Mouse (Mus musculus): ENCODE measurements at regions not wholly inside any gene's neighbourhood (a gene's known extent, or its start where the extent isn't known, plus 50 kb on each side); places are given as distances from the start of the nearest gene placed in this dataset.

- TF ChIP-seq CTCF (IDR thresholded peaks at IDR 0.05), result no peak
- no peak for DNase-seq (ENCODE audit: extremely low spot score in 1 of 2, low spot score in 2 of 2)
- H3K27ac ChIP-seq, result no peak overlapping the region
- intact Hi-C loops (cut with DNase I), result no loop called here
- no peak overlapping the region for H3K4me3 ChIP-seq
These were observed 85.5 kb upstream of the Twist2 start for GRCm38 (mm10) chr1:91715791-91716190.

- no peak overlapping the region for H3K27ac ChIP-seq
- DNase-seq (ENCODE audit: extremely low spot score in 1 of 2, low spot score in 2 of 2), result no peak
- intact Hi-C loops (cut with DNase I), result no loop called here
- TF ChIP-seq CTCF (IDR thresholded peaks at IDR 0.05), result no peak
- no peak overlapping the region for H3K4me3 ChIP-seq
These were observed 84.4 kb upstream of the Twist2 start for GRCm38 (mm10) chr1:91716836-91717235.

- no peak for TF ChIP-seq CTCF (IDR thresholded peaks at IDR 0.05)
- intact Hi-C loops (cut with DNase I), result no loop called here
- no peak for DNase-seq (ENCODE audit: extremely low spot score in 1 of 2, low spot score in 2 of 2)
- Histone ChIP-seq H3K4me3 (no peak overlapping the region), H3K27ac (no peak overlapping the region)
These were observed 83.3 kb upstream of the Twist2 start for GRCm38 (mm10) chr1:91717961-91718360.

- no peak overlapping the region for H3K4me3 ChIP-seq
- TF ChIP-seq CTCF (IDR thresholded peaks at IDR 0.05), result no peak
- H3K27ac ChIP-seq, result no peak overlapping the region
- intact Hi-C loops (cut with DNase I), result no loop called here
- no peak for DNase-seq (ENCODE audit: extremely low spot score in 1 of 2, low spot score in 2 of 2)
These were observed 72.0 kb upstream of the Twist2 start for GRCm38 (mm10) chr1:91729246-91729645.

GRCm38 (mm10) chr1:91730281-91730680 is 71.0 kb upstream of the Twist2 start:
- Histone ChIP-seq H3K4me3 (no peak overlapping the region), H3K27ac (no peak overlapping the region)
- intact Hi-C loops (cut with DNase I), result no loop called here
- no peak for TF ChIP-seq CTCF (IDR thresholded peaks at IDR 0.05)
- no peak for DNase-seq (ENCODE audit: extremely low spot score in 1 of 2, low spot score in 2 of 2)

- no peak for TF ChIP-seq CTCF (IDR thresholded peaks at IDR 0.05)
- Histone ChIP-seq H3K4me3 (no peak overlapping the region), H3K27ac (no peak overlapping the region)
- no peak for DNase-seq (ENCODE audit: extremely low spot score in 1 of 2, low spot score in 2 of 2)
- intact Hi-C loops (cut with DNase I), result no loop called here
These were observed 69.6 kb upstream of the Twist2 start for GRCm38 (mm10) chr1:91731703-91732102.

GRCm38 (mm10) chr1:91732461-91732861 is 68.8 kb upstream of the Twist2 start:
- intact Hi-C loops (cut with DNase I), result no loop called here

GRCm38 (mm10) chr1:91734731-91735130 is 66.5 kb upstream of the Twist2 start:
- Histone ChIP-seq H3K27ac (no peak overlapping the region), H3K4me3 (no peak overlapping the region)
- no peak for TF ChIP-seq CTCF (IDR thresholded peaks at IDR 0.05)
- DNase-seq (ENCODE audit: extremely low spot score in 1 of 2, low spot score in 2 of 2), result peak in 1 of 2 experiments; percentile 2
- intact Hi-C loops (cut with DNase I), result no loop called here

More at GRCm38 (mm10) chr1:91732461-91732861, 68.8 kb upstream of the Twist2 start:
- TF ChIP-seq CTCF (IDR thresholded peaks at IDR 0.05), result no peak
- no peak for DNase-seq (ENCODE audit: extremely low spot score in 1 of 2, low spot score in 2 of 2)
- H3K4me3 ChIP-seq, result no peak overlapping the region
- no peak overlapping the region for H3K27ac ChIP-seq

GRCm38 (mm10) chr1:91735436-91735835 is 65.8 kb upstream of the Twist2 start:
- TF ChIP-seq CTCF (IDR thresholded peaks at IDR 0.05), result no peak
- Histone ChIP-seq H3K27ac (no peak overlapping the region), H3K4me3 (no peak overlapping the region)
- DNase-seq (ENCODE audit: extremely low spot score in 1 of 2, low spot score in 2 of 2), result peak in 1 of 2 experiments; percentile 8
- intact Hi-C loops (cut with DNase I), result no loop called here

- intact Hi-C loops (cut with DNase I), result no loop called here
- TF ChIP-seq CTCF (IDR thresholded peaks at IDR 0.05), result no peak
- no peak overlapping the region for H3K4me3 ChIP-seq
- no peak for DNase-seq (ENCODE audit: extremely low spot score in 1 of 2, low spot score in 2 of 2)
- no peak overlapping the region for H3K27ac ChIP-seq
These were observed 60.6 kb upstream of the Twist2 start for GRCm38 (mm10) chr1:91740661-91741060.

- no peak overlapping the region for H3K4me3 ChIP-seq
- no peak overlapping the region for H3K27ac ChIP-seq
- no peak for DNase-seq (ENCODE audit: extremely low spot score in 1 of 2, low spot score in 2 of 2)
- intact Hi-C loops (cut with DNase I), result no loop called here
- no peak for TF ChIP-seq CTCF (IDR thresholded peaks at IDR 0.05)
These were observed 59.2 kb upstream of the Twist2 start for GRCm38 (mm10) chr1:91742031-91742430.

- H3K27ac ChIP-seq, result no peak overlapping the region
- DNase-seq (ENCODE audit: extremely low spot score in 1 of 2, low spot score in 2 of 2), result no peak
- no peak overlapping the region for H3K4me3 ChIP-seq
- intact Hi-C loops (cut with DNase I), result no loop called here
- no peak for TF ChIP-seq CTCF (IDR thresholded peaks at IDR 0.05)
These were observed 58.3 kb upstream of the Twist2 start for GRCm38 (mm10) chr1:91742914-91743313.

GRCm38 (mm10) chr1:91744076-91744475 is 57.2 kb upstream of the Twist2 start:
- Histone ChIP-seq H3K27ac (no peak overlapping the region), H3K4me3 (no peak overlapping the region)
- intact Hi-C loops (cut with DNase I), result no loop called here
- DNase-seq (ENCODE audit: extremely low spot score in 1 of 2, low spot score in 2 of 2), result no peak
- TF ChIP-seq CTCF (IDR thresholded peaks at IDR 0.05), result no peak

GRCm38 (mm10) chr1:91744701-91745100 is 56.6 kb upstream of the Twist2 start:
- H3K4me3 ChIP-seq, result no peak overlapping the region
- intact Hi-C loops (cut with DNase I), result no loop called here
- H3K27ac ChIP-seq, result no peak overlapping the region
- TF ChIP-seq CTCF (IDR thresholded peaks at IDR 0.05), result no peak
- no peak for DNase-seq (ENCODE audit: extremely low spot score in 1 of 2, low spot score in 2 of 2)
